Mouse (Mus musculus) embryonic facial prominence, embryonic 10.5 days (tissue): Measurements from ENCODE around the gene Pdia3. TPM values are rescaled to one million over a fixed set of nuclear protein-coding genes. Genes with fewer than 3 reads are reported as not detected.

Experiments
- microRNA-seq: library from miRNA; unstranded; fragments of <30 nt; microRNA quantifications from one replicate; pipeline ENCODE4, GENCODE M21; 2017
- polyA plus RNA-seq: library from polyadenylated mRNA; unstranded; fragments of >200 nt; fragmentation: Nextera tagmentation; extraction: Ambion mirVana; gene quantifications from 2 replicates; pipeline ENCODE4 v1.2.1, GENCODE M21; 2016

Pdia3 gene
- polyA plus RNA-seq, 1 experiment from 2014 or later = 609 TPM

Small RNA genes within 50 kb of the gene (microRNA-seq; reads per million reads assigned to microRNA genes)
- gene Gm22953 = not detected

Other genes starting within 250 kb of the Pdia3 start
- gene Tubgcp4, start 243.1 kb upstream of the Pdia3 start, polyA plus RNA-seq = 82.1 and 87.5 TPM in 2 replicates
- gene Zscan29, start 242.7 kb upstream of the Pdia3 start, polyA plus RNA-seq = 12.0 and 14.7 TPM in 2 replicates
- 120 and 124 TPM in 2 replicates for gene Trp53bp1, start 142.4 kb upstream of the Pdia3 start, polyA plus RNA-seq
- gene Map1a, start 124.2 kb upstream of the Pdia3 start, polyA plus RNA-seq = 3.4 and 4.2 TPM in 2 replicates
- gene Ppip5k1, start 58.4 kb upstream of the Pdia3 start, polyA plus RNA-seq = 10.2 and 10.5 TPM in 2 replicates
- gene Ckmt1, start 56.1 kb upstream of the Pdia3 start, polyA plus RNA-seq = 3.6 and 6.0 TPM in 2 replicates
- not detected in 2 replicates for gene Strc, start 26.6 kb upstream of the Pdia3 start, polyA plus RNA-seq
- gene Catsper2, start within 50 bp of the Pdia3 start, polyA plus RNA-seq = 3.3 and 3.7 TPM in 2 replicates
- gene Ell3, start 30.5 kb downstream of the Pdia3 start, polyA plus RNA-seq = 8.0 and 12.0 TPM in 2 replicates
- 482 and 494 TPM in 2 replicates for gene Serf2, start 35.4 kb downstream of the Pdia3 start, polyA plus RNA-seq
- gene Hypk, start 39.5 kb downstream of the Pdia3 start, polyA plus RNA-seq = 143 and 146 TPM in 2 replicates
- 0.30 and 0.57 TPM in 2 replicates for gene Serinc4, start 43.0 kb downstream of the Pdia3 start, polyA plus RNA-seq
- gene Mfap1b, start 60.3 kb downstream of the Pdia3 start, polyA plus RNA-seq = 53.2 and 55.4 TPM in 2 replicates
- 27.1 and 28.6 TPM in 2 replicates for gene Mfap1a, start 92.9 kb downstream of the Pdia3 start, polyA plus RNA-seq
- gene Wdr76, start 92.9 kb downstream of the Pdia3 start, polyA plus RNA-seq = 10.8 TPM in 2 replicates